Mouse (Mus musculus) kidney, adult 2 months (tissue): ENCODE results near the gene Dock6. TPM values are rescaled to one million over a fixed set of nuclear protein-coding genes. Genes with fewer than 3 reads are reported as not detected.
A peak's percentile ranks its signal among the peaks of the same experiment; 100 is the strongest.
"Not testable (repeated sequence)": the region's sequence is repeated elsewhere in the genome, so short reads cannot be mapped to it uniquely, and the experiment has no call there.

Experiments
- DNase-seq: peaks from one replicate; pipeline ENCODE4 v3.0.0; 2021
- H3K27ac ChIP-seq: fragments of 200-500 bp; 2 replicates; pipeline ENCODE4 v1.5.1; 2012; ENCODE audit warnings: low read depth, low read length, control low read depth, inconsistent platforms; ENCODE audit not compliant: insufficient read depth
- H3K27me3 ChIP-seq: fragments of 200-500 bp; replicated peaks from 2 replicates; pipeline ENCODE4 v1.6.1; 2012; ENCODE audit warnings: mild to moderate bottlenecking, moderate library complexity, low read length, inconsistent platforms; ENCODE audit not compliant: control insufficient read depth, insufficient read depth
- H3K36me3 ChIP-seq: fragments of 200-500 bp; 2 replicates; pipeline ENCODE4 v1.6.1; 2012; ENCODE audit warnings: mild to moderate bottlenecking, moderate library complexity, low read length, inconsistent platforms; ENCODE audit not compliant: control insufficient read depth, insufficient read depth
- H3K4me1 ChIP-seq: fragments of 200-500 bp; 2 replicates; pipeline ENCODE4 v1.6.1; 2011; ENCODE audit warnings: low read length; ENCODE audit not compliant: control insufficient read depth, insufficient read depth
- H3K4me3 ChIP-seq: fragments of 200-500 bp; 2 replicates; pipeline ENCODE4 v1.5.1; 2011; ENCODE audit warnings: mild to moderate bottlenecking, low read depth, low read length, control low read depth; ENCODE audit not compliant: insufficient read depth
- CTCF ChIP-seq: fragments of 200-500 bp; conservative IDR thresholded peaks from 2 replicates; pipeline ENCODE4 v1.5.1; 2011; ENCODE audit warnings: low read depth, mild to moderate bottlenecking, control low read depth, low read length, moderate library complexity, mixed read lengths; ENCODE audit not compliant: insufficient read depth, insufficient read length
- POLR2A ChIP-seq: fragments of 200-500 bp; IDR thresholded peaks from one replicate; pipeline ENCODE4 v1.6.1; 2011; ENCODE audit warnings: low read depth, low read length, control low read depth
- WGBS: fragments of 180-500 bp; shearing (Covaris S2); methylation state at CpG from one replicate; pipeline ENCODE4 v1.1.7; 2018; 5-methylcytosine and 5-hydroxymethylcytosine counted together
- polyA plus RNA-seq: library from polyadenylated mRNA; depleted of rRNA; stranded (reverse); fragments of >200 nt; gene quantifications from 2 replicates; pipeline ENCODE4 v1.2.3, GENCODE M21; 2012

The Dock6 gene
- polyA plus RNA-seq, 1 experiment = 67.7 TPM

DNA sequence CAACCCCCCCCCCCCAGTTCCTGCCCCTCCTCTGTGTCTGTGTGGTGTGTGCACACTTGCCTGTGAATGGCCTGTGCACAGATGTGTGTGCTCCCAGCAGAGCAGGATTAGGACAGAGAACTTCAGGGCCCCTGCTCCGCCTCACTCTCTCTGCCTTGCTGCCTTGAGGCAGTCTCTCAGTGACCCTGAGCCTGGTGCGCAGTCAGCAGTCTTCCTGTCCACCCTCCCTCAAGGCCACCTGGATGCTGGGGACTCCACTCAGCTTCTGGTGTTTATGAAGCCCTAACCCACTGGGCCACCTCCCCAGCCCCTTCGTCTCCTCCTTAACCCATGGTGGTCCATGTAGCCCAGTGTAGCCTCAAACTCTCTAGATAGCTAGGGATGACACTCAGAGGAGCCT, 15.3 kb upstream of the Dock6 start:
- TF ChIP-seq CTCF (no peak), POLR2A (no peak)
- Histone ChIP-seq H3K27ac (no peak overlapping the region), H3K4me3 (no peak overlapping the region), H3K36me3 (no peaks in the 10 kb centered on the region), H3K27me3 (no peaks in the 10 kb centered on the region), H3K4me1 (peaks cover 9% of the 10 kb centered on the region)
- WGBS = 97% methylated on average over 3 of the region's 3 CpGs
- no peak for DNase-seq

DNA sequence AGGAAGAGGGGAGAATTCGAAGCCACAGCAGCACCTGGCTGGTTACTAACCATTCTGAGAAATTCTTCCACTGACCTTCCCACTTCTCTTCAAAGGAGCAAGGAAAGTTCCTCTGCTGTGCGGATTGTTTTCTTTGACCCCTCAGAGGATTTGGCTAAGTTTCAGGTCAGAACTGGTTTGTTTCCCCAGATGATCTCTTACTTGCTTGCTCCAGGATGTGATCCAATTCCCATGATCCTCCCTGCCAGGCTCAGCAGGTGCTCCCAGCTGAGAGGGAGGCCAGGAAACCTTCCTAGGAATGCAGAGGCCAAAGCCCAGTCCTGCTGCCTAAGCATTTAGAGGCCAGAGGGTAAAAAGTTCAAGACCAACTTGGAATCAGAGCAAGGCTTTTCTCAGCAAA, 14.2 kb upstream of the Dock6 start:
- WGBS = 8% methylated on average over 2 of the region's 2 CpGs
- H3K27ac ChIP-seq = peak overlapping the region; percentile 75
- TF ChIP-seq CTCF (no peak), POLR2A (no peak)
- no peak overlapping the region for H3K4me3 ChIP-seq
- H3K27me3 ChIP-seq = no peaks in the 10 kb centered on the region
- DNase-seq = peak; percentile 92
- peaks cover 9% of the 10 kb centered on the region for H3K4me1 ChIP-seq
- H3K36me3 ChIP-seq = no peaks in the 10 kb centered on the region

DNA sequence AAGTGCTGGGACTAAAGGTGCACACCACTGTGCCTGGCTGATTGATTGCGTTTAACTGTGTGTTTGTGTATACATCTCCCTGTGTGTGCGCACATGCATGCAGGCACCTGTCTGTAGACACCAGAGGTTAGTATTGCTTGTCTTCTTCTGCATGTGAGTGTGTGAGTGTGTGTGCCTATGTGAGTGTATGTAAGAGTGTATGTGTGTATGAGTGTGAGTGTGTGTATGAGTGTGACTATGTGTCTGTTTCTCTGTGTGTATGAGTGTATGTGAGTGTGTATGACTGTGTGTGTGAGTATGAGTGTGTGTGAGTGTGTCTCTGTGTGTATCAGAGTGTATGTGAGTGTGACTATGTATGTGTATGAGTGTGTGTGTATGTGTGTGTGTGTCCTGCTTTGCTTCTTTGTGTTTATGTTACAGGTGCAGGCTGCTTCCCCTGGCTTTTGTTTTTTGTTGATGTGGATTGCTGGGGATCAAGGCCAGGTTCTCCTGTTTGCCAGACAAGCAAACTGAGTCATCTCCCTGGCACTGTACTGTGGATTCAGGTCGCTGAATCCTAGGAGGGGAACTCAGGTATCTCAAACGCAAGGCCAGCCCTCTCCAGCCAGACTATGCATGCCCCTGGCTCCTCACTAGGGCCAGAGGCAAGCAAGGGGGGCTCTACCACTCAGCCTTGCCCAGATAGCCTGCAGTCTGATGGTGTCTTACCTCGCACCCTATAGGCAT, 13.4 kb upstream of the Dock6 start:
- Histone ChIP-seq H3K4me3 (no peak overlapping the region), H3K36me3 (no peaks in the 10 kb centered on the region), H3K4me1 (peaks cover 9% of the 10 kb centered on the region), H3K27me3 (no peaks in the 10 kb centered on the region), H3K27ac (peak overlapping the region; percentile 75)
- WGBS = 77% methylated on average over 5 of the region's 5 CpGs
- TF ChIP-seq POLR2A (no peak), CTCF (no peak)
- DNase-seq = no peak

GRCm38 (mm10) chr9:21862181-21862580, 9.7 kb upstream of the Dock6 start:
- Histone ChIP-seq H3K4me3 (no peak overlapping the region), H3K27me3 (no peaks in the 10 kb centered on the region), H3K36me3 (no peaks in the 10 kb centered on the region), H3K27ac (no peak overlapping the region), H3K4me1 (peaks cover 9% of the 10 kb centered on the region)
- DNase-seq = no peak
- no peak for TF ChIP-seq CTCF
- no peak for TF ChIP-seq POLR2A
- WGBS = 78% methylated on average over 1 of the region's 1 CpGs

DNA sequence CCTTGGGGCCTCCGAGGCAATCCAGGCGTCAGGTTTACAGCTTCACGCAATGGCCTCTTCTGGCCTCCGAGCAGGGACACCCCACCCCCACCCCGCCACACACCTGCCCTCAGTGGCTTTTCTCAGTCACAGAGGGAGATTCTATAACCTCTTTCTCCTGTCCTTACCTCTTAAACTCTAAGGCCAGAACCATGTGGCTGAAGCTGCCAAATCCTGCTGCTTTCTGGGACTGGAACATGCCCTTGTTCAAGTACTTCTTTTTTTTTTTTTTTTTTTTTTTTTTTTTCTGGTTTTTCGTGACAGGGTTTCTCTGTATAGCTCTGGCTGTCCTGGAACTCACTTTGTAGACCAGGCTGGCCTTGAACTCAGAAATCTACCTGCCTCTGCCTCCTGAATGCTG, 7.9 kb upstream of the Dock6 start:
- not testable (repeated sequence) for H3K4me1 ChIP-seq, H3K27me3 ChIP-seq, H3K4me3 ChIP-seq, DNase-seq, H3K36me3 ChIP-seq, H3K27ac ChIP-seq
- 52% methylated on average over 6 of the region's 6 CpGs for WGBS

DNA sequence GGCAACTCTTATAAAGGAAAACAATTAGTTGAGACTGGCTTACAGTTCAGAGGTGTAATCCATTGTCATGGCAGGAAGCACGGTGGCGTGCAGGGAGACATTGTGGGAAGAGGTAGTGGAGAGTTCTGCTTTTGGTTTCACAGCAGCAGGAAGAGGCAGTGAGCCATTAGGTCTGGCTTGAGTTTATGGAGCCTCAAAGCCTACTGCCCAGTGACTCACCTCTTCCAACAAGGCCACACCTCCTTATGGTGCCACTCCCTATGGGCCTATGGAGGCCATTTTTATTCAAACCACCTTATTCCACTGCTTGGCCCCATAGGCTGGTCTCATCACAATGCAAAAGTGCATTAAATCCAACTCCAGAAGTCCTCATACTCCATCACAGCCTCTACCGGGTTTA, 7.2 kb upstream of the Dock6 start:
- 68% methylated on average over 3 of the region's 3 CpGs for WGBS
- TF ChIP-seq CTCF (no peak), POLR2A (no peak)
- no peaks in the 10 kb centered on the region for H3K36me3 ChIP-seq
- no peak overlapping the region for H3K4me3 ChIP-seq
- H3K27ac ChIP-seq = no peak overlapping the region
- H3K27me3 ChIP-seq = no peaks in the 10 kb centered on the region
- no peak for DNase-seq
- H3K4me1 ChIP-seq = no peaks in the 10 kb centered on the region

DNA sequence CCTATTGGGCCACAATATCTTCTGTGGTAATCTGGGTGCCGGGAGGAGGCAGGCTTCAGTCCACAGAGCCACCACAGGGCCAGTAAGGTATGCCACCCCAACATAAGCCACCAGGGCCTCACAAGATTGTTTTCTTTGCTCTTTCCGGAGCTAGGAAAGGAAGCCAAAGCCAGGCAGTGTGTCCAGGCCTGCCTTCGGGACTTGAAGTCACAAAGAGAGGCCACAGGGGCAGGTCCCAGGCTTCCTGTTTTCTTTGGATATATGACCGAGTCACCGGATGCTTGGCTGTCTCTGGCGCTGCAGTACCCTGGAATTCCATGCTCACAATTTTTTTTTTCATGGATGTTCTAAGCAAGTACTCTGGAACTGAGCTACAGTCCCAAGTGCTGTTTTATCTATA, 5.6 kb upstream of the Dock6 start:
- Histone ChIP-seq H3K4me1 (no peaks in the 10 kb centered on the region), H3K36me3 (no peaks in the 10 kb centered on the region), H3K27ac (peak overlapping the region; percentile 90), H3K4me3 (no peak overlapping the region), H3K27me3 (no peaks in the 10 kb centered on the region)
- 40% methylated on average over 6 of the region's 6 CpGs for WGBS
- peak; percentile 94 for DNase-seq
- TF ChIP-seq POLR2A = no peak
- TF ChIP-seq CTCF = 0 out of 2 replicates have a peak, but pooled peaks have one; percentile 2
